Mouse (Mus musculus): Measurements from ENCODE around the gene Mast3.
"Not testable (repeated sequence)": the region's sequence is repeated elsewhere in the genome, so short reads cannot be mapped to it uniquely, and the experiment has no call there.

The Mast3 gene

GRCm38 (mm10) chr8:70833520-70833919, 28.7 kb upstream of the Mast3 start:
- DNase-seq = no peak

GRCm38 (mm10) chr8:70833018-70833482, 28.2 kb upstream of the Mast3 start:
- DNase-seq = no peak

GRCm38 (mm10) chr8:70832371-70832770, 27.5 kb upstream of the Mast3 start:
- no peak for DNase-seq

GRCm38 (mm10) chr8:70831517-70831916, 26.7 kb upstream of the Mast3 start:
- no peak for DNase-seq

GRCm38 (mm10) chr8:70827796-70828195, 22.9 kb upstream of the Mast3 start:
- DNase-seq = no peak

- DNase-seq = no peak
Observed at GRCm38 (mm10) chr8:70827010-70827409, 22.2 kb upstream of the Mast3 start.

GRCm38 (mm10) chr8:70825816-70826215, 21.0 kb upstream of the Mast3 start:
- DNase-seq = no peak

- no peak for DNase-seq
Observed at GRCm38 (mm10) chr8:70823802-70824201, 18.9 kb upstream of the Mast3 start.

- not testable (repeated sequence) for DNase-seq
Observed at GRCm38 (mm10) chr8:70822594-70822993, 17.7 kb upstream of the Mast3 start.

- DNase-seq = no peak
Observed at GRCm38 (mm10) chr8:70821992-70822391, 17.1 kb upstream of the Mast3 start.

- peak; percentile 51 for DNase-seq
Observed at GRCm38 (mm10) chr8:70821399-70821962, 16.6 kb upstream of the Mast3 start.

- DNase-seq = no peak
Observed at GRCm38 (mm10) chr8:70820101-70820935, 15.5 kb upstream of the Mast3 start.

GRCm38 (mm10) chr8:70816679-70817078, 11.8 kb upstream of the Mast3 start:
- no peak for DNase-seq

GRCm38 (mm10) chr8:70812885-70813284, 8.0 kb upstream of the Mast3 start:
- no peak for DNase-seq

- no peak for DNase-seq
Observed at GRCm38 (mm10) chr8:70812055-70812454, 7.2 kb upstream of the Mast3 start.

GRCm38 (mm10) chr8:70810962-70811680, 6.3 kb upstream of the Mast3 start:
- DNase-seq = no peak

GRCm38 (mm10) chr8:70808955-70809701, 4.3 kb upstream of the Mast3 start:
- no peak for DNase-seq

- no peak for DNase-seq
Observed at GRCm38 (mm10) chr8:70808239-70808638, 3.4 kb upstream of the Mast3 start, which contains the start of gene Il12rb1. Gene Il12rb1, plus strand, starts transcription at chr8:70808449.

- no peak for DNase-seq
Observed at GRCm38 (mm10) chr8:70807304-70807703, 2.5 kb upstream of the Mast3 start.

- no peak for DNase-seq
Observed at GRCm38 (mm10) chr8:70806541-70806940, 1.7 kb upstream of the Mast3 start.

- no peak for DNase-seq
Observed at GRCm38 (mm10) chr8:70803761-70804480, 933 bp downstream of the Mast3 start.

All from cerebellum, adult 9-10 months (tissue).